Mouse (Mus musculus) gastrocnemius, postnatal 25 days (tissue): ENCODE measurements at regions not wholly inside any gene's neighbourhood (a gene's known extent, or its start where the extent isn't known, plus 50 kb on each side); places are given as distances from the start of the nearest gene placed in this dataset.

Experiments
- DNase-seq: peaks from one replicate; pipeline ENCODE4 v3.0.0; 2022

DNA sequence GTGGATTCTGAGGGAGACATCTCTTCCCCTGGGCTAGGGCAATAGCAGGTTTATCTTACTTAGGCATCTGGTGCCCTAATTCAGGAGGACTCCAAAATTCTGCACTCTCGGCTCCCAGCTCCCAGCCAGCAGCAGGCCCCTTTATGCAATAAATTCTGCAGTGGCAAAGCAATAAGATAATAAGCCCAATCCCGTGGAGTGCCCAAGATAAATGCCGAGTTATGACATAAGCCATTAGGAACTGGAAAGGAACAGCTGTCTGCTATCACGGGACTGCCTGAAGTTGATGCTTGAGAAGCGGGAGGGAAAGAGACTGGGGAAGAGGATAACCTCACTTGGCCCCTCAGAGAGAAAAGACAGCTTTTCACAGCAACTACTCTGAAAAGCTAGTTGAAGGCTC lies 159.0 kb downstream of the 1190002N15Rik start:
- peak; percentile 10 for DNase-seq

DNA sequence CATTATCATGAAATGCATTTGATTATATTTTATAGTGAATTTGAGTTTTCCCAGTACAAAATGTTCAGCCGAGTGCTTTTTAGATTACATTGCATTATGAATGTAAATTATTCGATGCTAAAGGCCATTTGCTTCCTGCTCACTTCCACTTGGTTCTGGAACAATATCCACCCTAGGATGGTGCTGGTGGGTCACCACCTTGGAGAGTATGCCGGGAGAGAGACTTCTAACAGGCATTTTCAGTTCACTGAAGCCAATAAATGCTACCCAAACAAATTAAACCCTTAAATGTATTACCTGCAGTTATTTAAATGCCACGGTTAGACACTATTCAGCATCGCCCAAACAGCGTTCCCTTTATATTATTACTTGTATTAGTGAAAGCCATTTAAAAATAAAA lies 159.6 kb downstream of the 1190002N15Rik start:
- no peak for DNase-seq

GRCm38 (mm10) chr9:94377346-94378039 lies 160.4 kb downstream of the 1190002N15Rik start:
- DNase-seq = no peak

GRCm38 (mm10) chr9:94370976-94371375 lies 166.9 kb downstream of the 1190002N15Rik start:
- no peak for DNase-seq

DNA sequence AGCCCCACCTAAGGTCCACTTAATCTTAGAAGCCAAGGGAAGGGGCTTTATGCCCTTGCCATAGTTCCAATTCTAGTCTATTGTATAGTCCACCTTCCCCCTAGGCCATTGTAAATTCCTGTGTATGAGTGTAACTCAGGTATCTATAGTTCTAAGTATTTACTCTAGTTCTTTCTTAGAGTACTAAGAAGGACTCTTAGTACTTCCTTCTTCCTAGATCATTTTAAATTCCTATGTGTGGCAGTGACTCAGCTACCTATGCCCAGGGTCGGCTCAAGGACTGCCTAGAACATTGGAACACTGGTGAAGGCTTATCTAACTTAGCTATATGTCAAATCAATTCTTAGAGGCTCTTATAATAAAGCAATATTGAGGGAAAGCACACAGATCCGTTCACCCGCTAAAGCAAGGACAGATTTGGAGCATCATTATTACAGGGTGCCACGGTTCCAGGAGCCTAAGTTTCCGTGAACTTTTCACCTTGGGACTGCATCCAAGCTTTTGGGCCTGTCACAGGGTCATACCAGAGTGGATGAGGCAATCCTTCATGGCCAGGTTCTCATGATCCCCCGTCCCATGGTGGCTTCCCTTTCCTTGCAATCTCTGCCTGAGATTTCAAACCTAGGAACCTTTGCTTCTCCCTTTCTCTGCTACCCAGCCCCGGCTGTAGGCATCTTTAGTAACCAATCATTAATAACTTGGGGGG lies 169.5 kb downstream of the 1190002N15Rik start:
- DNase-seq = no peak

- peak; percentile 16 for DNase-seq
Observed at GRCm38 (mm10) chr9:94361877-94362697, 175.8 kb downstream of the 1190002N15Rik start.

GRCm38 (mm10) chr9:94361011-94361410 lies 176.9 kb downstream of the 1190002N15Rik start:
- no peak for DNase-seq

GRCm38 (mm10) chr9:94358150-94358549 lies 179.7 kb downstream of the 1190002N15Rik start:
- no peak for DNase-seq

GRCm38 (mm10) chr9:94342011-94342410 lies 195.9 kb downstream of the 1190002N15Rik start:
- no peak for DNase-seq

- no peak for DNase-seq
Observed at GRCm38 (mm10) chr9:94341531-94341930, 196.3 kb downstream of the 1190002N15Rik start.

DNA sequence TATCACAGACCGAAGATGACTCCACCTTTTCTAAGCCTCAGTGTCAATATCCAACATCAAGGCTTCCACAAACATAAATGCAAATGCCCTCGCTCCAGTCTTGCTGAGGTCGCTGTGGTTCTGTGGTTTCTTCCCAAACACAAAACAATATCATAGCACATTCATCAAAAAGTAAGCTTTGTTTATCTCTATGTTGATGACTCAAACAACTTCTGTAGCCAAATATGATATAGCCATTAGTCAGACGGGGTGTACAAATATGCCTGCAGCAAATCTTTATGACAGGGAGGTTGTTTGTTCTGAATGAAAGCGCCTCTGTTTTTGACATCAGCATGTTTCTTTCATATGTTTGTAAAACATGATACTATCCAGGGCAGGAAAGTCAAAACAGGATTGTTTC lies 204.4 kb downstream of the 1190002N15Rik start:
- no peak for DNase-seq

- DNase-seq = no peak
Observed at GRCm38 (mm10) chr9:94323011-94323410, 214.9 kb downstream of the 1190002N15Rik start.

- DNase-seq = no peak
Observed at GRCm38 (mm10) chr9:94302575-94302974, 235.3 kb downstream of the 1190002N15Rik start.

DNA sequence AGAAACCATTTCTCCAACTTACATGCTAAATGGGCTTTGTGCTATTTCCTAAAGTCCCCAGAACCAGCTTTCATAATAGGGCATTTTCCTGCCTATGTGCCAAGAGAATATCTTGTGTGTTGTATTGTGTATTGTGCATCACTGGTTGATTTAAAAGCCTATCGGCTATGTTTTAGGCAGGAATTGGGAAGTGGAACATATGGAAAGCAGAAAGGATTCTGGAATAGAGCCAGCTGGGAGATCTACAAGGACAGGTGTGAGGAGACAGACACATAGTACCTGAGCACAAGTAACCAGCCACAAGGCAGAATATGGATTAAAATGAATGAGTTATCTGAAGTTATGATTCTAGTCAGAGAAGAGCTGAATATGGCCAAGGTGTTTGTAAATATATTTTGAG lies 236.0 kb downstream of the 1190002N15Rik start:
- DNase-seq = no peak

- DNase-seq = no peak
Observed at GRCm38 (mm10) chr9:94295431-94295830, 242.4 kb downstream of the 1190002N15Rik start.

DNA sequence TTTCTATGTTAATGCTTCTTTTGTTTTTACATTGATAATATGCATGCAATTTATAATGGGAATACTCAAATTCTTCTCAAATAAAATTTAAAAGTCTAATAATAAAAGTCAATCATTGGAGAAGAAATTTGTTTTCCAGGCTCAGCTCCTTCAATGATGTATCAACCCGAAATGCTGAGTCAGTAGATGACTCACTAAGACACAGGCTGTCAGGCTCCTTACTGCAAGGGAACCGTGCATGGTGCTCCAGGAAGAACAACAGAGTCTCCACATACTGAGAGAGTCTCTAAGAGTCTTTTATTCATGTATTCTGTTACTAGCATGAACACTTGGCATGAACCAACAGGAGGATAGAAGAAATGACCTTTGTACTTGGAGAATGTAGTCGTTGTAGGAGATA lies 245.7 kb downstream of the 1190002N15Rik start:
- DNase-seq = no peak

DNA sequence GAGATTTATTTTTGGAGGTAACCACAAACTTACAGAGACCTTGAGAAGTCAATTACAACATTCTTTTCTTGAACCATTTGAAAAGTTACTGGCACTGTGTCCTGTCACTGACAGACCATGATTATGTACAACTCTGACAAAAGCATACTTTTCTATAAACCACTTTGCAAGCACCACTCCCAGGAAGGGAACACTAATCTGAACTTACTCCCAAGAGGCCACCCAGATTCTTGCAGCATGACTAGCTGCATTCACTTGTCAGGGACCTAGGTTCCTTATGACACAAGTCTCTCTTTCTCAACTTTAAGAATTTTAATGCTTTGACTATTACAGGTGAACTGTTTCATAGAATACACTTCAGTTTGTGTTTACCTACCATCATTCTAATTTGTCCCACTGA lies 248.3 kb downstream of the 1190002N15Rik start:
- DNase-seq = no peak

GRCm38 (mm10) chr9:94287559-94287958 lies 250.3 kb downstream of the 1190002N15Rik start:
- DNase-seq = no peak

DNA sequence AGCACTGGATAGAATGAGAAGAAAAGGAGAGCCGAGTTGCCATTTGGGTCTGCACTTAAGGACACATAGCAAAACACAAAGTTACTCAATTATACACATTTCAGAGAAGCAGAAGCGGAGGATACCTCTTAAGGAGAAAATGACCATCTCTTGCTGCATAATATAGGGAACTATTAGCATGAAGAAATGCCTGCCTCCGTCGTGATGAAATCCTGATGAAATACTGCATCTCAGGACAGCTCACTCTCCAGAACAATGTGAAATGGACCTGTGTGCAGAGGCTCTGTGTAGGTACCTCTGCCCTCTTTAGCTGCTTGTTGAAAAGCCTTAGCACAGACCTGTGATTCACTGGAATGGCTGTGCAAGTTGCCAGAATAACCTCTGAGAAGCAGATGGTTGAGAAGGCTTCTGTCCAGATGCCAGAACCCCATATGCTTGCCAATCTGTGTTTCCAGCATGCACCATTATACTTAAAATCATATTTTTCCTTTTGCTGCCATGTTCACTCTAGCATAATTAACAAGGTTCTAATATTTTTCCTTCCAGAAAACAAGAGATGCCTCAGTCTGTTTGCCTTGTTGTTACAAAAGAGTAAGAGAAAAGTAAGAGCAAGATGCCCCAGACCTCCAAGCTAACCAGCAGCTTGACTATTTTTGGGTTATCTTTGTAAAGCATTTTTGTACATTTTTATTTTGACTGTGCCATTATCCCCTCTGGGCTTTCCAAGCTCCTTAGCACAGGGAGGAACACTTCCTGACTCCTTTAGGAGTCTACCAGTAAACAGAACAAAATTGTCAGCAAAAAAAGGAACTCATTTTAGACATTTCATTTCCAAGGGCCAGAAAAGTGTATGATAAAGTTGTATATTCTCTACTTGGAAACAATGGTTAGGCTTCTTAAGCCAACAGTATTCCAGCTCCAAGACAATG lies 259.0 kb downstream of the 1190002N15Rik start:
- DNase-seq = no peak

- DNase-seq = no peak
Observed at GRCm38 (mm10) chr9:94277096-94277495, 260.8 kb downstream of the 1190002N15Rik start.

- no peak for DNase-seq
Observed at GRCm38 (mm10) chr9:94269213-94269612, 268.7 kb downstream of the 1190002N15Rik start.

- DNase-seq = no peak
Observed at GRCm38 (mm10) chr9:94267243-94267642, 270.6 kb downstream of the 1190002N15Rik start.
